Mouse (Mus musculus) cerebellum, adult 2 months (tissue): ENCODE measurements around the gene Isca2.

ENCODE experiments used
- CTCF ChIP-seq: fragments of 200-500 bp; IDR thresholded peaks from 2 replicates; pipeline ENCODE4 v1.5.1; 2011; ENCODE audit warnings: low read depth, mild to moderate bottlenecking, control low read depth, low read length, moderate library complexity, borderline replicate concordance; ENCODE audit not compliant: insufficient read depth
- POLR2A ChIP-seq: fragments of 200-500 bp; IDR thresholded peaks from 2 replicates; pipeline ENCODE4 v1.6.1; 2011; ENCODE audit warnings: low read length, control low read depth, borderline replicate concordance; ENCODE audit not compliant: insufficient read depth

GRCm38 (mm10) chr12:84800419-84800818 is 27.4 kb downstream of the Isca2 start:
- no peak for TF ChIP-seq POLR2A
- TF ChIP-seq CTCF, result no peak
